Mouse (Mus musculus): Measurements from ENCODE around the gene Usp20. TPM values are rescaled to one million over a fixed set of nuclear protein-coding genes. Genes with fewer than 3 reads are reported as not detected.

Gene Usp20
- total and polyA plus RNA-seq, 3 experiments: 3.4 to 13.8 (median 12.0) TPM

GRCm38 (mm10) chr2:31048037-31048436 lies 66.0 kb downstream of the Usp20 start:
- Histone ChIP-seq H3K4me2 (ENCODE audit: insufficient read depth, low read depth, poor library complexity, severe bottlenecking) (no peak overlapping the region), H3K36me3 (replicated peaks in 1 of 2; ENCODE audit: control insufficient read depth in 1 of 2, insufficient read depth in 1 of 2, low read length in 1 of 2) (peaks cover 65 to 99% of the 10 kb centered on the region in 2 experiments), H3K9ac (ENCODE audit: insufficient read depth, low read depth) (no peak overlapping the region), H3K4me3 (replicated peaks in 1 of 3; ENCODE audit: low read depth in 2 of 3, low read length in 2 of 3, poor library complexity in 1 of 3) (no peak overlapping the region), H3K9me3 (replicated peaks; ENCODE audit: low read length) (no peaks in the 10 kb centered on the region), H3K79me2 (replicated peaks; ENCODE audit: control insufficient read depth, extremely low read depth, insufficient read depth, poor library complexity, severe bottlenecking) (no peaks in the 10 kb centered on the region), H3K4me1 (ENCODE audit: control insufficient read depth in 1 of 2, insufficient read depth in 2 of 2) (peaks cover 0 to 14% of the 10 kb centered on the region in 2 experiments; a peak in 2 of 4 replicates), H3K27me3 (replicated peaks) (no peaks in the 10 kb centered on the region), H3K27ac (ENCODE audit: insufficient read depth, low read depth) (no peak overlapping the region)
- no peak for DNase-seq (ENCODE audit: extremely low read depth)
- in situ Hi-C loops (cut with MboI; ENCODE audit: low pct_ligation_motif_present, low pct_unique_long_range_greater_than_20kb, low sequenced_read_pairs): no loop called here
- TF ChIP-seq KAT2A (IDR thresholded peaks at IDR 0.05; ENCODE audit: insufficient replicate concordance, low read length) (no peak), ZKSCAN1 (IDR thresholded peaks at IDR 0.05; ENCODE audit: borderline replicate concordance, low read depth, low read length) (no peak), ETS1 (conservative IDR thresholded peaks at IDR 0.05; ENCODE audit: low read depth, low read length) (no peak), SMC3 (IDR thresholded peaks at IDR 0.05; ENCODE audit: low read depth, low read length) (no peak), NRF1 (IDR thresholded peaks at IDR 0.05; ENCODE audit: low read depth, low read length) (no peak), RAD21 (IDR thresholded peaks at IDR 0.05; ENCODE audit: low read depth, low read length) (no peak), JUN (IDR thresholded peaks at IDR 0.05; ENCODE audit: insufficient read depth, low read depth, low read length) (no peak), POLR2AphosphoS2 (IDR thresholded peaks at IDR 0.05; ENCODE audit: low read depth, low read length) (no peak)
- dilution Hi-C loops (cut with MboI; ENCODE audit: extremely low pct_ligation_motif_present, extremely low pct_unique_long_range_greater_than_20kb, low sequenced_read_pairs): no loop called here

GRCm38 (mm10) chr2:31052441-31052840 lies 70.4 kb downstream of the Usp20 start:
- no peak overlapping the region for H3K9ac ChIP-seq (ENCODE audit: insufficient read depth, low read depth)
- TF ChIP-seq E2F4 (IDR thresholded peaks at IDR 0.05; ENCODE audit: insufficient replicate concordance, low read depth, low read length) (no peak), IRF4 (IDR thresholded peaks at IDR 0.05; ENCODE audit: low read depth, low read length) (no peak), EP300 (IDR thresholded peaks at IDR 0.05; ENCODE audit: low read length) (0 out of 2 replicates have a peak, but pooled peaks have one; percentile 37), ETS1 (conservative IDR thresholded peaks at IDR 0.05; ENCODE audit: low read depth, low read length) (no peak), POLR2AphosphoS2 (IDR thresholded peaks at IDR 0.05; ENCODE audit: low read depth, low read length) (no peak), MAX (IDR thresholded peaks at IDR 0.05; ENCODE audit: low read length) (no peak)
- no peak overlapping the region for H3K4me2 ChIP-seq (ENCODE audit: insufficient read depth, low read depth, poor library complexity, severe bottlenecking)
- H3K27me3 ChIP-seq (replicated peaks): no peaks in the 10 kb centered on the region
- dilution Hi-C loops (cut with MboI; ENCODE audit: extremely low pct_ligation_motif_present, extremely low pct_unique_long_range_greater_than_20kb, low sequenced_read_pairs) (no loop called here), in situ Hi-C loops (cut with MboI; ENCODE audit: low pct_ligation_motif_present, low pct_unique_long_range_greater_than_20kb, low sequenced_read_pairs) (loop anchor here (25.0 kb wide), 1 partner anchor 410 kb away; the partner anchor contains the start of gene Ass1)
- peak; percentile 76 for DNase-seq (ENCODE audit: extremely low read depth)
- no peak overlapping the region for H3K27ac ChIP-seq (ENCODE audit: insufficient read depth, low read depth)
- no peaks in the 10 kb centered on the region for H3K79me2 ChIP-seq (replicated peaks; ENCODE audit: control insufficient read depth, extremely low read depth, insufficient read depth, poor library complexity, severe bottlenecking)
- H3K9me3 ChIP-seq (replicated peaks; ENCODE audit: low read length): peaks cover 10% of the 10 kb centered on the region
- peaks cover under 1 to 25% of the 10 kb centered on the region in 2 experiments; a peak in 3 of 4 replicates for H3K4me1 ChIP-seq (ENCODE audit: control insufficient read depth in 1 of 2, insufficient read depth in 2 of 2)
- H3K36me3 ChIP-seq (replicated peaks in 1 of 2; ENCODE audit: control insufficient read depth in 1 of 2, insufficient read depth in 1 of 2, low read length in 1 of 2): peaks cover 81 to 99% of the 10 kb centered on the region in 2 experiments
- no peak overlapping the region for H3K4me3 ChIP-seq (replicated peaks in 1 of 3; ENCODE audit: low read depth in 2 of 3, low read length in 2 of 3, poor library complexity in 1 of 3)

- Histone ChIP-seq H3K4me2 (ENCODE audit: insufficient read depth, low read depth, poor library complexity, severe bottlenecking) (no peak overlapping the region), H3K9me3 (replicated peaks; ENCODE audit: low read length) (peaks cover 10% of the 10 kb centered on the region), H3K27ac (ENCODE audit: insufficient read depth, low read depth) (no peak overlapping the region), H3K27me3 (replicated peaks) (no peaks in the 10 kb centered on the region), H3K4me3 (replicated peaks in 1 of 3; ENCODE audit: low read depth in 2 of 3, low read length in 2 of 3, poor library complexity in 1 of 3) (no peak overlapping the region), H3K36me3 (replicated peaks in 1 of 2; ENCODE audit: control insufficient read depth in 1 of 2, insufficient read depth in 1 of 2, low read length in 1 of 2) (peaks cover 80 to 99% of the 10 kb centered on the region in 2 experiments), H3K4me1 (ENCODE audit: control insufficient read depth in 1 of 2, insufficient read depth in 2 of 2) (peaks cover 6 to 35% of the 10 kb centered on the region in 2 experiments; a peak in 3 of 4 replicates), H3K9ac (ENCODE audit: insufficient read depth, low read depth) (no peak overlapping the region), H3K79me2 (replicated peaks; ENCODE audit: control insufficient read depth, extremely low read depth, insufficient read depth, poor library complexity, severe bottlenecking) (no peaks in the 10 kb centered on the region)
- DNase-seq (ENCODE audit: extremely low read depth): no peak
- in situ Hi-C loops (cut with MboI; ENCODE audit: low pct_ligation_motif_present, low pct_unique_long_range_greater_than_20kb, low sequenced_read_pairs): loop anchor here (25.0 kb wide), 1 partner anchor 409 kb away; the partner anchor contains the start of gene Ass1
- TF ChIP-seq ZKSCAN1 (IDR thresholded peaks at IDR 0.05; ENCODE audit: borderline replicate concordance, low read depth, low read length) (no peak), MAFK (IDR thresholded peaks at IDR 0.05; ENCODE audit: insufficient replicate concordance, low read length) (no peak), MAZ (IDR thresholded peaks at IDR 0.05; ENCODE audit: low read depth, low read length) (no peak), USF1 (IDR thresholded peaks at IDR 0.05; ENCODE audit: low read depth, low read length) (no peak), HCFC1 (IDR thresholded peaks at IDR 0.05; ENCODE audit: low read depth, low read length) (no peak)
- dilution Hi-C loops (cut with MboI; ENCODE audit: extremely low pct_ligation_motif_present, extremely low pct_unique_long_range_greater_than_20kb, low sequenced_read_pairs): no loop called here
Measured at GRCm38 (mm10) chr2:31053426-31053825, 71.3 kb downstream of the Usp20 start.

Data from CH12.LX (cell line).